Comparison of ENCODE assay signal across 10 mouse cellular contexts in the genomic region with DNA sequence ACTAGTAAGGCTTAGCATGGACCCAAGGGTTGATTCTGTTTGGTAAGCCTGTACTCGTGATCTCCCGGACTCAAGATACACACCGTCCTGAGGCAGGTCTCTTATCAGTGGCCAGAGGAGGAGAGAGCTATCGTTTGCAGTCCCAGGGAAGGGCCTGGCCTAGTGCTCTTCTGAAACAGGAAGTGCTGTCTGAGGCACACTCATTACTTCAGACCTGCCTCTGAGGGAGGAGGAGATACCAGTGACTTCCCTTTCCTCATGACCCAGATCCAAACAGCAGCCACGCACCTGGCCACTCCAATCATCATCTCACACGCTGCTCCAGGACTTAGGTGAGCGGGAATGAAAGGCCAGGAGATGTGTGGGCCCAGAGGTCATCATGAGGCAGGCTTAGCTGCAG.
A peak's percentile ranks its signal among the peaks of the same experiment; 100 is the strongest.
DNase-seq lines count a peak whose midpoint lies in the region; ATAC-seq and TF ChIP-seq lines count a peak whose summit lies in the region.
"Had no signal": no experiment of that assay in that cellular context is flagged by ENCODE, and none has a peak within 500 bp of the region (broad histone marks: within the 10 kb centered on the region; RNA-seq: fewer than 3 reads in every experiment).

No protein-coding gene starts in this region.

- peaks cover 21 to 32% of the 10 kb centered on the region in 2 experiments for H3K4me1 ChIP-seq in CH12.LX (ENCODE audit: control insufficient read depth in 1 of 2, insufficient read depth in 2 of 2)
- H3K4me1 ChIP-seq in liver, embryonic 16.5 days (ENCODE audit: control insufficient read depth, low read depth, low read length), result no peaks in the 10 kb centered on the region; the same call in 1 of the 2 replicates
- H3K4me1 ChIP-seq in midbrain, embryonic 11.5 days (ENCODE audit: control insufficient read depth, insufficient read depth, low read length), result no peaks in the 10 kb centered on the region
- H3K4me1 ChIP-seq: hindbrain, embryonic 15.5 days had no signal

- no peak for TF ChIP-seq RAD21 in CH12.LX (IDR thresholded peaks at IDR 0.05; ENCODE audit: low read depth, low read length)

- H3K27ac ChIP-seq in CH12.LX (ENCODE audit: insufficient read depth, low read depth), result peak overlapping the region; percentile 53
- H3K27ac ChIP-seq in liver, embryonic 16.5 days (ENCODE audit: low read length), result no peak overlapping the region
- no peak overlapping the region for H3K27ac ChIP-seq in midbrain, embryonic 11.5 days (ENCODE audit: low read depth, low read length)
- H3K27ac ChIP-seq: hindbrain, embryonic 15.5 days had no signal

- peak; percentile 41; the same call in 1 of the 2 replicates for ATAC-seq in liver, embryonic 16.5 days (ENCODE audit: low read depth)
- no peak for ATAC-seq in midbrain, embryonic 11.5 days (ENCODE audit: low FRiP score)

- TF ChIP-seq EP300 in CH12.LX (IDR thresholded peaks at IDR 0.05; ENCODE audit: low read length), result no peak

- WGBS in liver, embryonic 16.5 days (ENCODE audit: insufficient replicate concordance), result 22% methylated on average over 7 of the region's 7 CpGs
- 87% methylated on average over 7 of the region's 7 CpGs for WGBS in midbrain, embryonic 11.5 days

- in situ Hi-C loops in CH12.LX (cut with MboI; ENCODE audit: low pct_ligation_motif_present, low pct_unique_long_range_greater_than_20kb, low sequenced_read_pairs), result loop anchor here (5.0 to 10.0 kb wide), 2 partner anchors 112 to 494 kb away; partner anchors contain the start of gene Cd24a

- no peaks in the 10 kb centered on the region for H3K9me3 ChIP-seq in CH12.LX (replicated peaks; ENCODE audit: low read length)
- no peaks in the 10 kb centered on the region for H3K9me3 ChIP-seq in liver, embryonic 16.5 days (replicated peaks; ENCODE audit: control insufficient read depth, low read length)
- H3K9me3 ChIP-seq in midbrain, embryonic 11.5 days (ENCODE audit: control insufficient read depth, low read length), result no peaks in the 10 kb centered on the region
- H3K9me3 ChIP-seq: hindbrain, embryonic 15.5 days had no signal

- peak overlapping the region; percentile 45 for H3K9ac ChIP-seq in CH12.LX (ENCODE audit: insufficient read depth, low read depth)
- H3K9ac ChIP-seq in liver, embryonic 16.5 days (ENCODE audit: low read depth, low read length), result no peak overlapping the region
- no peak overlapping the region for H3K9ac ChIP-seq in midbrain, embryonic 11.5 days (ENCODE audit: low read length)
- H3K9ac ChIP-seq: hindbrain, embryonic 15.5 days had no signal

- peak; percentile 73; the same call in 1 of the 2 replicates for TF ChIP-seq POLR2A in CH12.LX (IDR thresholded peaks at IDR 0.05; ENCODE audit: low read depth, low read length)

- peak overlapping the region; percentile 56 for H3K4me2 ChIP-seq in CH12.LX (ENCODE audit: insufficient read depth, low read depth, poor library complexity, severe bottlenecking)
- no peak overlapping the region for H3K4me2 ChIP-seq in liver, embryonic 16.5 days (ENCODE audit: low read depth, low read length)
- H3K4me2 ChIP-seq in midbrain, embryonic 11.5 days, result no peak overlapping the region
- H3K4me2 ChIP-seq: hindbrain, embryonic 15.5 days had no signal

- peak; percentile 75 for DNase-seq in CH12.LX (ENCODE audit: extremely low read depth)
- DNase-seq in c-Kit-positive CD71-positive TER-119-positive erythroid progenitor cells, embryonic 14.5 days (ENCODE audit: low spot score), result peak; percentile 10
- peak; percentile 62 for DNase-seq in splenic B cell, adult 2 months (ENCODE audit: low read depth, low spot score)
- DNase-seq in adrenal gland, postnatal 36 days, result no peak
- no peak for DNase-seq in midbrain, embryonic 11.5 days (ENCODE audit: low spot score, missing footprints)
- DNase-seq in neural tube, embryonic 10.5 days (ENCODE audit: extremely low spot score, low spot score), result no peak
- DNase-seq: cerebellum, adult 11 months; gastrocnemius, postnatal 10 days had no signal

- dilution Hi-C loops in CH12.LX (cut with MboI; ENCODE audit: extremely low pct_ligation_motif_present, extremely low pct_unique_long_range_greater_than_20kb, low sequenced_read_pairs), result no loop called here

- TF ChIP-seq CTCF in CH12.LX (conservative IDR thresholded peaks at IDR 0.05 in 1 of 2, IDR thresholded peaks at IDR 0.05 in 1 of 2; ENCODE audit: low read depth in 2 of 2, low read length in 2 of 2), result no peak

- no peaks in the 10 kb centered on the region for H3K79me2 ChIP-seq in CH12.LX (replicated peaks; ENCODE audit: control insufficient read depth, extremely low read depth, insufficient read depth, poor library complexity, severe bottlenecking)

- no peaks in the 10 kb centered on the region for H3K36me3 ChIP-seq in CH12.LX (replicated peaks in 1 of 2; ENCODE audit: control insufficient read depth in 1 of 2, insufficient read depth in 1 of 2, low read length in 1 of 2)
- H3K36me3 ChIP-seq in liver, embryonic 16.5 days (ENCODE audit: control insufficient read depth, insufficient read depth), result no peaks in the 10 kb centered on the region
- H3K36me3 ChIP-seq in splenic B cell, adult 2 months (ENCODE audit: control insufficient read depth, insufficient read depth, low read length, poor library complexity, severe bottlenecking), result no peaks in the 10 kb centered on the region
- no peaks in the 10 kb centered on the region for H3K36me3 ChIP-seq in midbrain, embryonic 11.5 days (ENCODE audit: control insufficient read depth, insufficient read depth, low read length)
- H3K36me3 ChIP-seq: hindbrain, embryonic 15.5 days had no signal

- H3K4me3 ChIP-seq in CH12.LX (replicated peaks in 1 of 3; ENCODE audit: low read depth in 2 of 3, low read length in 2 of 3, poor library complexity in 1 of 3), result peak overlapping the region in 2 of 3 experiments; percentile 12 to 40
- no peak overlapping the region for H3K4me3 ChIP-seq in liver, embryonic 16.5 days (ENCODE audit: low read depth, low read length)
- no peak overlapping the region for H3K4me3 ChIP-seq in midbrain, embryonic 11.5 days (ENCODE audit: low read depth, low read length)
- H3K4me3 ChIP-seq: hindbrain, embryonic 15.5 days had no signal

- H3K27me3 ChIP-seq in CH12.LX (replicated peaks), result no peaks in the 10 kb centered on the region
- H3K27me3 ChIP-seq in liver, embryonic 16.5 days (ENCODE audit: control insufficient read depth, insufficient read depth, low read depth, low read length), result no peaks in the 10 kb centered on the region
- no peaks in the 10 kb centered on the region for H3K27me3 ChIP-seq in splenic B cell, adult 2 months (ENCODE audit: control insufficient read depth, insufficient read depth, low read length, poor library complexity, severe bottlenecking)
- H3K27me3 ChIP-seq in midbrain, embryonic 11.5 days (ENCODE audit: control insufficient read depth, insufficient read depth, low read length), result no peaks in the 10 kb centered on the region
- H3K27me3 ChIP-seq: hindbrain, embryonic 15.5 days had no signal

TF ChIP-seq in CH12.LX, 34 proteins besides CTCF, POLR2A, EP300 and RAD21 (continues in another document):
- TF ChIP-seq CHD1 (IDR thresholded peaks at IDR 0.05; ENCODE audit: low read depth, low read length) (no peak), MAX (IDR thresholded peaks at IDR 0.05; ENCODE audit: low read length) (no peak; the same call in 1 of the 2 replicates), ZMIZ1 (IDR thresholded peaks at IDR 0.05; ENCODE audit: low read depth, low read length) (0 out of 2 replicates have a peak, but pooled peaks have one; percentile 5), SIN3A (IDR thresholded peaks at IDR 0.05; ENCODE audit: low read length) (no peak), RCOR1 (conservative IDR thresholded peaks at IDR 0.05; ENCODE audit: low read depth, low read length) (no peak), JUN (IDR thresholded peaks at IDR 0.05; ENCODE audit: insufficient read depth, low read depth, low read length) (no peak), KAT2A (IDR thresholded peaks at IDR 0.05; ENCODE audit: insufficient replicate concordance, low read length) (no peak), ETS1 (conservative IDR thresholded peaks at IDR 0.05; ENCODE audit: low read depth, low read length) (no peak), CHD2 (IDR thresholded peaks at IDR 0.05; ENCODE audit: low read length) (no peak), GABPA (IDR thresholded peaks at IDR 0.05; ENCODE audit: insufficient replicate concordance, low read depth, low read length) (no peak), MYC (IDR thresholded peaks at IDR 0.05; ENCODE audit: low read depth, low read length) (no peak), BHLHE40 (IDR thresholded peaks at IDR 0.05; ENCODE audit: low read depth, low read length) (no peak), USF2 (conservative IDR thresholded peaks at IDR 0.05; ENCODE audit: low read depth, low read length) (no peak), USF1 (IDR thresholded peaks at IDR 0.05; ENCODE audit: low read depth, low read length) (no peak), ELF1 (IDR thresholded peaks at IDR 0.05; ENCODE audit: low read depth, low read length) (peak; percentile 90), POLR2AphosphoS2 (IDR thresholded peaks at IDR 0.05; ENCODE audit: low read depth, low read length) (no peak), MEF2A (IDR thresholded peaks at IDR 0.05; ENCODE audit: borderline replicate concordance, low read depth, low read length) (0 out of 2 replicates have a peak, but pooled peaks have one; percentile 2), UBTF (IDR thresholded peaks at IDR 0.05; ENCODE audit: low read depth, low read length) (no peak), E2F4 (IDR thresholded peaks at IDR 0.05; ENCODE audit: insufficient replicate concordance, low read depth, low read length) (no peak), HCFC1 (IDR thresholded peaks at IDR 0.05; ENCODE audit: low read depth, low read length) (peak; percentile 54; the same call in 1 of the 2 replicates), ZC3H11A (IDR thresholded peaks at IDR 0.05; ENCODE audit: low read depth, low read length) (no peak), SMC3 (IDR thresholded peaks at IDR 0.05; ENCODE audit: low read depth, low read length) (0 out of 2 replicates have a peak, but pooled peaks have one; percentile 8), MXI1 (IDR thresholded peaks at IDR 0.05; ENCODE audit: low read depth, low read length) (no peak), MAZ (IDR thresholded peaks at IDR 0.05; ENCODE audit: low read depth, low read length) (no peak), MAFK (IDR thresholded peaks at IDR 0.05; ENCODE audit: insufficient replicate concordance, low read length) (no peak), PAX5 (IDR thresholded peaks at IDR 0.05; ENCODE audit: low read length) (no peak), ZKSCAN1 (IDR thresholded peaks at IDR 0.05; ENCODE audit: borderline replicate concordance, low read depth, low read length) (no peak), NELFE (IDR thresholded peaks at IDR 0.05; ENCODE audit: low read depth, low read length) (peak; percentile 59), IRF4 (IDR thresholded peaks at IDR 0.05; ENCODE audit: low read depth, low read length) (peak; percentile 55; the same call in 1 of the 2 replicates), TBP (conservative IDR thresholded peaks at IDR 0.05; ENCODE audit: low read depth, low read length) (peak; percentile 85), NRF1 (IDR thresholded peaks at IDR 0.05; ENCODE audit: low read depth, low read length) (no peak)

Comparison
In these comparisons a context has a peak if more than half of its experiments do, and no peak if none do; other contexts are left out.
1. DNase-seq: peak in CH12.LX (single experiment), c-Kit-positive CD71-positive TER-119-positive erythroid progenitor cells, embryonic 14.5 days (single experiment) and splenic B cell, adult 2 months (single experiment); none in adrenal gland, postnatal 36 days (0 of 2), midbrain, embryonic 11.5 days (single experiment) and neural tube, embryonic 10.5 days (single experiment).
2. H3K4me3 ChIP-seq: peak in CH12.LX (2 of 3); none in liver, embryonic 16.5 days (single experiment) and midbrain, embryonic 11.5 days (single experiment).